Mouse (Mus musculus) left cerebral cortex, postnatal 36 days (tissue): Measurements from ENCODE around the gene Ddx27. TPM values are rescaled to one million over a fixed set of nuclear protein-coding genes. Genes with fewer than 3 reads are reported as not detected.

Experiments
- DNase-seq, 2 experiments: peaks; one replicate each; pipeline ENCODE4 v3.0.0; 2021 to 2022; ENCODE audit warnings: low spot score in 2 of 2, mixed read lengths in 1 of 2
- intact Hi-C: fragments of 180-260 bp; cut with DNase I; formaldehyde crosslinking; loops from one replicate; pipeline ENCODE4 v1.15.1; 2025
- total RNA-seq, 2 experiments: library from RNA; stranded (reverse); gene quantifications; 2 replicates each; pipeline ENCODE4 v1.2.3; 2021

The Ddx27 gene
- total RNA-seq, 2 experiments from 2014 or later = 26.0 to 39.1 TPM

DNA sequence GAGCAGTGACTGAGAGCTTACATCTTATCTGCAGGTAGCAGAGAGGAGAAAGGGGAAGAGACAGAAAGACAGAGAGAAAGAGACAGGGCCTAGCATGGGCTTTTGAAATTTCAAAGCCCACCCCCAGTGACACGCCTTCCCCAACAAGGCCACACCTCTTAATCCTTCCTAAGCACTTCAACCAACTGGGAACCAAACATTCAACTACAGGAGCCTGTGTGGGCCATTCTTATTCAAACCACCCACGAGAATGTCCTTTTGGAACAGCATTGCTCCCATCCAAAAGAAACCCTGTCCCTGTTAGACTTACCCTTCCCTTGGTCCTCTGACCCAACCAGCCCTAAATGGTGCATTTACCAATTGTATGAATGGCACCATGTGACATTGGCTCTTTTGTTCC, 61.8 kb downstream of the Ddx27 start:
- intact Hi-C loops = no loop called here
- DNase-seq = no peak

DNA sequence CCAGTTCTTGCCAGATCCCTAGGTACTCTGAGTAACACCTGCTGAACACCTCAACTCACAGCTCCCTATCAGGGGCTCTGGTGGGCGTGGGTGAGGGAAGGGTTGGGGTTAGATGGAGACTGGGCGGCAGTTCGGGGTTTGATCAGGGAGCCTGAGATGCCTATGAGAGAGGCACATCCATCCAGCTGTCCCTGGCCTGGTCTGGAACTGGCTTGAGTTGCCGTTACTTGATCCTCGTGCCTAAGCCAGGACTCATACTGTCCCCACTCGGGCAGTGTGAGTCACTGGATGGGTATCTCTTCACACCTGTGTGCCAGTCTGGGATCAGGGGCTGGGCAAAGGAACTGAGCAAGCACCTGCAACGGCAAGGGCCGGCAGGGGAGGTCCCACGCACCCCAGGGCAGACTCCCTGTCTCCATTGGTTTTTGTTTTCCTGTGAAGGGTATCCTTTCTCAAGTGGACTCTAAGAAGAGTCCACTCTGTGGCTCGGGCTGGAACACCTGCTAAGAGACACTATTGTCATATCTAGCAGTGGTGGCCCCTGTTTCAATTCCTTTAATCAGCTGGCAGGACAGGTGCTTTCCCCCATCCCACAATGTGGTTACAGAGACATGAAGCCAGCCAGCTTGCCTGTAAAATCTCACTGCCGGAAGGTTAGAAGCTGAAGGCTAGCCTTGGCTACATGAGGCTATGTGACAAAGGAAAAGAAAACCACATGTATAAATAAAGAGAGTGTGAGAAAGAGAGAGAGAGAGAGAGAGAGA, 62.4 kb downstream of the Ddx27 start:
- intact Hi-C loops = no loop called here
- no peak for DNase-seq

DNA sequence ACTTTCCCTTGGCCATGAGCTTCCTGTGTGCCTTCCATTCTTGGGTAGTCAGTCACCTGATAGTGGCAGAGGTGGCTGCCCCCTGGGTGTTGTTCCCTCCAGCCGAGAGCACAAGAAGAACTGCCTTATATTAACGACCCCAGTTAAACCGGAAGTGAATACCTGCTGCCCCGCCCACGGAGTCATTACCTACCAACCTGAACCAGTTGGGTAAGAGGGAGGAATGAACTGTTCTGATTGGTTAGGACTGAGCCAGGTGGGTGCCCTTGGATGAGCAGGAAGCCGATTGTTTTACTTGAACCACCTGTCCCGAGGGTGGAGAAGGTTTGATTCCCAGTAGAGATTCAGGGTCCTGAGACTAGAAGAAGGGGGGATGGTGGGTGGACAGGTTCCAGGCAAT, 63.5 kb downstream of the Ddx27 start:
- no peak for DNase-seq
- intact Hi-C loops = no loop called here

DNA sequence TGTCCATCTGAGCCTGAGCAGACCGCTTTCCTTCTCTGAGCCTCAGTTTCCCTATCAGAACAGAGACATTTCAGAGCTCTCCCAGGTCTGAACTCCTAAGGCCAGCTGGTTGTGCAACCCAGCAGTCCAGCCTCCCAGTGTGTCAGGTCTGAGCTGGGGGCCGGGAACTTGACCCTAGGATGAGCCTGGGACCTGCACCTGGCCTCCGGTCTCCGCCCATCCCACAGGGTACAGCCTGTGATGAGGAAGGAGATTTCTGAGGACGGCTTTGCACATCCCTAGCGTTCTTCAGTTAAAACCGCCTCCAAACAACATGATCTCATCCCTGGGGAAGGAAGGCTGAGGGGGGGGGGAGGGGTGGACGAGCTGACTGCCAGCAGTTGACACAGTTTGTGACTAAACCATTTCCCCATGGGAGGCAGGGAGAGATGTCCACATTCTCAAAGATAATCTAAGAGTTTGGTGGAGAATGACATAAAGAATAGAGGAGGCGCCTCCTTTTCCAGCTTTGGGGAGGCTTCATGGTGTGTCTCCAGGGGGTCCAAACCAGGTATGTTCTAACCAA, 64.0 kb downstream of the Ddx27 start:
- DNase-seq = peak; percentile 51 to 65

DNA sequence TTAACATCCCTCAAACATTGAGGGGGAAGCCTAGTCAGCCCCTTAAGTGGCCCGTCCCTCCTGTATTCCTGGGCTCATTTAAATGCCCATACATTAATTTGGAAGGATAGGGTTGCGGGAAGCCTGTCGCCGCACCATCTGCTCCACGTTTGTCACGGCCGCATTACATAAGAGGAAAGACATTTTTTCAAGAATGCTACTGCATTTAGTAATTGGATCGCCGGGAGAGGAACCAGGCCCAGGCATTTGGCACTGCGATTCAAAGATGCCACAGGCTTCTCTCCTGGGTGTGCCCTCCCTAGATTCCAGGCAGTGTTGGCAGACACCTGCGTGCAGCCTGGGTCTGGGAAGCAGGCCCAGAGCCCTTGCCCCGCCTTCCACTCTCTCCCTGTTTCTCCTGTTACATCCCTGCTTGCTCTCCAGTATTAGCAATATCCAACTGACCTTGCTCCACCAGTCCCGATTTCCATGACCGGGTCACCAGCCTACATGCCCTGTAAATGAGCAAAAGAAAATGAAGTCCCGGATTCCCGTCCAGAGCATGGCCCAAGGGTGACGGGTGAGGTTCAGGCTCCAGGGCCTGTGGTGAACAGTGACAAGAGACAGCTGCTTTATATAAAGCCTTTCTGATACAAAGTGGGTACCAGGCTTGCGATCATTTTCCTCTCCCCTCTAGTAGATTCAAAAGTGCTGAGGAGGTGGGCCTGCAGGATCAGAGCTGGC, 64.7 kb downstream of the Ddx27 start:
- peak; percentile 83 to 86 for DNase-seq
- intact Hi-C loops = no loop called here

More for the DNA sequence above, 64.0 kb downstream of the Ddx27 start:
- intact Hi-C loops = no loop called here

DNA sequence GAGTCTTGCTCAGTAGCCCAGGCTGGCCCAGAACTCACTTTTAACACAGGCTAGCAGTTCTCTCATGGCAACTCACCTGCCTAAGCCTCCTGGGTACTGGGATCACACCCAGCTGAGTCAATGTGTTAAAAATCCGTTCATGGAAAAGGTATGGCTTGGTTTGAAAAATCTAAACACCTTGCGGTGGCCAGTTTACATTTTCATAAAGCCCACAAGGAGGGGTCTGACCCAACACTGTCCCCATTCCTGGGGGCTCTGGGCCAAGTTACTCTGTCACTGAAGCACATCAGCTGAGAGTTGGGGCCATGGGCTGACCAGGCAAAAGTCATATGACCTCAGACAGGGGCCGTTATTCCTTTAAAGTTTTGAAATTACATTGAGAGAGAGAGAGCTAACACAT, 65.4 kb downstream of the Ddx27 start:
- no peak for DNase-seq
- intact Hi-C loops = no loop called here

DNA sequence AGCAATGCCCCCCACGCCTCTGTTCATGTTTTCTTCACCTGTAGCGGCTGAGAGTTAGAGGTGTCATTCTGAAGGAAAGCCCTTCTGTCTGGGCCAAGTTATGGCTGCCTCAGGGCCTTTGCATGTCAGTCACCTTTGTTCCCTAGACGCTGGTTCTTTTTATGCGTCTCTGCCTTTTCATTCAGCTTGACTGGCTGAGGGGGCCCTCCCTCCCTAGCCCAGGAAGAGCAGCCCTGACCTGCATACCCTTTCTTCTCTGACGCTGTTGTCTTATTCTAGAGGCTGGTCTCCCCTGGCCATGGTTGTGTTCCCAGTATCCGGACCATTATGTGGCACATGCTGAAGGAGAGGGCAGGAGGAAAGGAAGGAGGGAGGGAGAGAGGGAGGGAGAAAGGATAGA, 66.1 kb downstream of the Ddx27 start:
- intact Hi-C loops = no loop called here
- no peak for DNase-seq

DNA sequence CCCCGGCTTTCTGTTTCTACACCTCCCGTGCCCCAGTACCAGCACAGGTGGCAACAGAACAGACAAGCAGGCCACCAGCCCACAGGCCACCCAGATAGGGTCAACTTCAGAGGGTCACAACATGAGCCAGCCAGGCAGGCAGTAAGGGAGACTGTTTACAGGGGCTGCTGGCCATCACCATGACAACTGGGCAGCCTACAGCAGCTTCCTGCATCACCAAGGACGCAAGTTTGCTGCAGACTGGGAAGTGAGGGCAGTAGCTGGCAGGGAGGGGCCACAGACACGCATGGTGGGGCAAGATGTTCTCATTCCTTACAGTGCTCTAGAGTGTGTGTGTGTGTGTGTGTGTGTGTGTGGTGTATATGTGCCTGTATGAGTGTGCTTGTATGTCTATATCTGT, 66.6 kb downstream of the Ddx27 start:
- DNase-seq = no peak
- intact Hi-C loops = no loop called here

Other genes starting within 250 kb of the Ddx27 start
- gene Trp53rkb, start 222.7 kb upstream of the Ddx27 start, total RNA-seq = 1 to 10 TPM; 5.7 to 6.5 TPM
- 10 to 100 TPM; 59.0 to 59.3 TPM for gene Arfgef2, start 209.6 kb upstream of the Ddx27 start, total RNA-seq
- gene Cse1l, start 109.2 kb upstream of the Ddx27 start, total RNA-seq = 10 to 100 TPM; 51.4 to 54.9 TPM
- 10 to 100 TPM; 62.9 to 70.6 TPM for gene Stau1, start 18.9 kb upstream of the Ddx27 start, total RNA-seq
- 10 to 100 TPM; 69.8 to 73.5 TPM for gene Znfx1, start 47.8 kb downstream of the Ddx27 start, total RNA-seq
- 100 to 1,000 TPM; 217 to 219 TPM for gene Kcnb1, start 175.0 kb downstream of the Ddx27 start, total RNA-seq
- gene Ptgis, start 225.4 kb downstream of the Ddx27 start, total RNA-seq = 1 to 10 TPM; 1.6 to 1.8 TPM